Mouse (Mus musculus) heart, adult 2 months (tissue): ENCODE data around the gene Fbxo7.

Experiments
- CTCF ChIP-seq: fragments of 200-600 bp; IDR thresholded peaks from 2 replicates; pipeline ENCODE4 v1.8.1; 2022; ENCODE audit warnings: antibody characterized with exemption, mild to moderate bottlenecking, moderate library complexity
- POLR2A ChIP-seq: fragments of 200-500 bp; IDR thresholded peaks from 2 replicates; pipeline ENCODE4 v1.6.1; 2011; ENCODE audit warnings: mild to moderate bottlenecking, low read depth, low read length, control low read depth; ENCODE audit not compliant: insufficient read depth

DNA sequence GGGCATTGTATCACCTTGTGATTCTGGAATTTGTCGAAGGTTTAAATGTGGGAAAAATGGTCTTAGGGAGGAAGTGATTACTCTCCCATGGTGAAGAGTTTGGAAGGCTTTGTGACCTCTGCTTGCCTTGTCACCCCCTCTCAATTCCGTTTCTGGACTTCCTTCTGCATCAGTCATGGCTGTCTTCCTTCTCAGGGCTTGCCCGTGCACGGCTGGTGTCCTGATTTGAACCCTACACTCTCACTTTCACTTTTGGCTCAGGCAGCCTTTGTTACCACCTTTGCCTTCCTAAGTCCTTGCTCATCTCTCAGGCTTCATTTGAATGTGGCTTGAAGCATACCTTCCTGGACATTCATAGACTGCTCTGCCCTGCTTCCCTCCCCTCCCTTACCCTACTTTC is 52.4 kb downstream of the Fbxo7 start:
- TF ChIP-seq POLR2A (no peak), CTCF (no peak)
